In the genomic region with DNA sequence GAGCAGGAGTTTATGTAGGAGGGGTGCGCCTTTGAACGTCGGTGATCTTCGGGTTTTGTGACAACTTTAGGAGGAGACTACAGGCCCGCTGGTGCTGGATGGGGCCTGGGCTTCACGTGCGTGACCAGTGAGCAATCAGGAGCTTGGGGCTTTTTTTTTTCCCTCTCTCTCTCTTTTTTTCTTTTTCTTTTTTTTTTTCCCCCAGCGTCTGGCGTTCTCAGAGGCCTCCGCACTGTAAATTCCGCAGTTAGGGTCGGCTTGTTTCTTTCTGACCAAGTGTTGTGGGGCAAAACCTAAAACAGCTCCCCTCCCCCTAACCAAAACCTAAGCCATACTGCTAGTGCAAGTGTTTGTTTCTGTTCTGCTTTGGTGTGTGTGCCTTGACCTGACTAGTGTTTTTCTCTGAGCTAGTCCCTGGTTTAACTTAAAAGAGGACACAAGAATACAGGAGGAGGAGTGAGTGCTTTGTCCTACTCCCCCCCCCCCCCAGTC, we compare ENCODE assay signal across 8 mouse cellular contexts. TPM values are rescaled to one million over a fixed set of nuclear protein-coding genes. Genes with fewer than 3 reads are reported as not detected.
DNase-seq lines count a peak whose midpoint lies in the region; ATAC-seq and TF ChIP-seq lines count a peak whose summit lies in the region.

No protein-coding gene starts in this region.

- TF ChIP-seq RAD21 in MEL (IDR thresholded peaks at IDR 0.05; ENCODE audit: low read depth, low read length): no peak

- peak overlapping the region; percentile 50 for H3K4me2 ChIP-seq in forebrain, embryonic 16.5 days (ENCODE audit: low read length)

- peaks cover 57% of the 10 kb centered on the region for H3K79me2 ChIP-seq in MEL (ENCODE audit: control insufficient read depth, insufficient read depth, low read length, poor library complexity)

- no peak; the same call in 1 of the 2 replicates for ATAC-seq in forebrain, embryonic 16.5 days
- peak; percentile 8; the same call in 1 of the 2 replicates for ATAC-seq in megakaryocyte-erythroid progenitor cell, adult 5-6 weeks (replicated peaks; ENCODE audit: low FRiP score, low TSS enrichment, poor library complexity, severe bottlenecking)

- H3K9me3 ChIP-seq in MEL (replicated peaks; ENCODE audit: insufficient read depth, low read length): no peaks in the 10 kb centered on the region
- no peaks in the 10 kb centered on the region for H3K9me3 ChIP-seq in forebrain, embryonic 16.5 days (ENCODE audit: control insufficient read depth, low read length)

- peak overlapping the region; percentile 96; the same call in 1 of the 2 replicates for H3K27ac ChIP-seq in kidney, adult 2 months (ENCODE audit: insufficient read depth, low read depth, low read length)
- peak overlapping the region; percentile 19; the same call in 1 of the 2 replicates for H3K27ac ChIP-seq in MEL (ENCODE audit: control insufficient read depth, low read depth, low read length)
- peak overlapping the region; percentile 95; the same call in 1 of the 2 replicates for H3K27ac ChIP-seq in forebrain, embryonic 16.5 days (ENCODE audit: low read length)

- H3K4me3 ChIP-seq in kidney, adult 2 months (ENCODE audit: insufficient read depth, low read depth, low read length): peak overlapping the region; percentile 94
- peak overlapping the region; percentile 83 to 87 for H3K4me3 ChIP-seq in MEL (ENCODE audit: control insufficient read depth in 1 of 2, insufficient read depth in 1 of 2, low read depth in 2 of 2, low read length in 2 of 2)
- H3K4me3 ChIP-seq in forebrain, embryonic 16.5 days (replicated peaks; ENCODE audit: low read length): peak overlapping the region; percentile 66

- 0% methylated on average over 12 of the region's 12 CpGs for WGBS in kidney, adult 2 months
- 20% methylated on average over 12 of the region's 12 CpGs for WGBS in forebrain, embryonic 16.5 days

- DNase-seq in kidney, adult 2 months: no peak
- no peak for DNase-seq in kidney, postnatal 4 days
- no peak for DNase-seq in MEL (ENCODE audit: low read depth, low spot score)
- no peak for DNase-seq in frontal cortex, postnatal 25 days (ENCODE audit: low spot score in 2 of 2)
- no peak for DNase-seq in cerebellum, postnatal 4 days (ENCODE audit: low spot score in 2 of 2)
- no peak for DNase-seq in layer of hippocampus, postnatal 10 days (ENCODE audit: low spot score in 2 of 2)

- no peak for TF ChIP-seq EP300 in MEL (IDR thresholded peaks at IDR 0.05; ENCODE audit: low read depth in 1 of 2, low read length in 2 of 2)

- TF ChIP-seq POLR2A in kidney, adult 2 months (IDR thresholded peaks at IDR 0.05; ENCODE audit: low read depth, low read length): no peak
- no peak for TF ChIP-seq POLR2A in MEL (IDR thresholded peaks at IDR 0.05; ENCODE audit: control insufficient read depth in 1 of 2, insufficient read depth in 1 of 2, low read depth in 1 of 2, low read length in 2 of 2, poor library complexity in 1 of 2)

- TF ChIP-seq CTCF in kidney, adult 2 months (conservative IDR thresholded peaks at IDR 0.05; ENCODE audit: insufficient read depth, insufficient read length, low read depth, low read length): no peak
- no peak for TF ChIP-seq CTCF in MEL (IDR thresholded peaks at IDR 0.05 in 2 of 3, conservative IDR thresholded peaks at IDR 0.05 in 1 of 3; ENCODE audit: control insufficient read depth in 1 of 3, insufficient read depth in 1 of 3, low read depth in 2 of 3, low read length in 3 of 3, poor library complexity in 1 of 3, severe bottlenecking in 1 of 3)

- peak overlapping the region; percentile 95 for H3K9ac ChIP-seq in MEL (ENCODE audit: control insufficient read depth, low read depth, low read length, poor library complexity, severe bottlenecking)
- H3K9ac ChIP-seq in forebrain, embryonic 16.5 days (replicated peaks; ENCODE audit: low read depth, low read length): peak overlapping the region; percentile 74

- H3K4me1 ChIP-seq in kidney, adult 2 months (ENCODE audit: control insufficient read depth, insufficient read depth, low read length): peaks cover 6% of the 10 kb centered on the region
- peaks cover 0 to 5% of the 10 kb centered on the region in 2 experiments; a peak in 3 of 4 replicates for H3K4me1 ChIP-seq in MEL (ENCODE audit: control insufficient read depth in 1 of 2, insufficient read depth in 2 of 2, low read length in 2 of 2)
- peaks cover 14% of the 10 kb centered on the region for H3K4me1 ChIP-seq in forebrain, embryonic 16.5 days (replicated peaks; ENCODE audit: control insufficient read depth, insufficient read depth, low read length)

- H3K27me3 ChIP-seq in kidney, adult 2 months (replicated peaks; ENCODE audit: control insufficient read depth, insufficient read depth, low read length): no peaks in the 10 kb centered on the region
- H3K27me3 ChIP-seq in MEL (ENCODE audit: control insufficient read depth in 1 of 2, insufficient read depth in 2 of 2, low read length in 2 of 2): no peaks in the 10 kb centered on the region
- H3K27me3 ChIP-seq in forebrain, embryonic 16.5 days (replicated peaks; ENCODE audit: control insufficient read depth, insufficient read depth, low read length): no peaks in the 10 kb centered on the region

- H3K36me3 ChIP-seq in kidney, adult 2 months (ENCODE audit: control insufficient read depth, insufficient read depth, low read length): no peaks in the 10 kb centered on the region
- peaks cover 0 to 13% of the 10 kb centered on the region in 2 experiments; a peak in 2 of 4 replicates for H3K36me3 ChIP-seq in MEL (ENCODE audit: control insufficient read depth in 1 of 2, insufficient read depth in 2 of 2, low read length in 2 of 2)
- no peaks in the 10 kb centered on the region for H3K36me3 ChIP-seq in forebrain, embryonic 16.5 days (ENCODE audit: control insufficient read depth, insufficient read depth)

TF ChIP-seq in MEL, 35 proteins besides CTCF, POLR2A, EP300 and RAD21:
- TF ChIP-seq ZC3H11A (IDR thresholded peaks at IDR 0.05; ENCODE audit: low read depth, low read length): no peak
- TF ChIP-seq E2F4 (IDR thresholded peaks at IDR 0.05; ENCODE audit: borderline replicate concordance, low read depth, low read length): no peak
- peak; percentile 57; the same call in 1 of the 2 replicates for TF ChIP-seq MXI1 (IDR thresholded peaks at IDR 0.05; ENCODE audit: low read depth, low read length)
- TF ChIP-seq CHD1 (IDR thresholded peaks at IDR 0.05; ENCODE audit: low read depth, low read length): no peak
- TF ChIP-seq GATA1 (IDR thresholded peaks at IDR 0.05; ENCODE audit: low read depth, low read length): no peak
- TF ChIP-seq MAX (IDR thresholded peaks at IDR 0.05; ENCODE audit: low read length): 0 out of 2 replicates have a peak, but pooled peaks have one; percentile 22
- no peak for TF ChIP-seq JUND (IDR thresholded peaks at IDR 0.05; ENCODE audit: low read depth, low read length)
- 0 out of 2 replicates have a peak, but pooled peaks have one; percentile 15 for TF ChIP-seq MAZ (IDR thresholded peaks at IDR 0.05; ENCODE audit: low read depth, low read length)

RNA-seq across cellular contexts. Expression of a gene that starts 1.2 kb away (rescaled TPM):
- 15.2 and 17.1 TPM in 2 replicates for polyA plus RNA-seq in kidney, adult 2 months (2012; rRNA removed)
- total RNA-seq in MEL (2012; rRNA removed): 17.1 and 23.0 TPM in 2 replicates
- 10 to 100 TPM; 27.6 to 42.5 TPM for polyA plus RNA-seq in MEL (2012; ENCODE audit: insufficient read depth in 1 of 2, insufficient read length in 2 of 2, low read depth in 1 of 2, low replicate concordance in 2 of 2, missing spikeins in 1 of 2)
- 55.5 and 59.8 TPM in 2 replicates for polyA plus RNA-seq in forebrain, embryonic 16.5 days (2015; fragmentation: Nextera tagmentation; extraction: Ambion mirVana)
- total RNA-seq in megakaryocyte-erythroid progenitor cell, adult 5-6 weeks (2014; fragmentation: Nextera tagmentation): 46.7 and 50.3 TPM in 2 replicates
- 36.5 and 43.7 TPM in 2 replicates for total RNA-seq in megakaryocyte-erythroid progenitor cell, adult 5-6 weeks (2017)
- 10 to 100 TPM; 45.5 to 46.7 TPM for total RNA-seq in layer of hippocampus, postnatal 10 days (2021)

Comparison
In these comparisons a context has a peak if more than half of its experiments do, and no peak if none do; other contexts are left out.
1. H3K27ac ChIP-seq: peak in every context shown above with its lines; median percentile 96 in kidney, adult 2 months; 95 in forebrain, embryonic 16.5 days; 19 in MEL.